ENCODE assay signal across 17 mouse cellular contexts in the genomic region with DNA sequence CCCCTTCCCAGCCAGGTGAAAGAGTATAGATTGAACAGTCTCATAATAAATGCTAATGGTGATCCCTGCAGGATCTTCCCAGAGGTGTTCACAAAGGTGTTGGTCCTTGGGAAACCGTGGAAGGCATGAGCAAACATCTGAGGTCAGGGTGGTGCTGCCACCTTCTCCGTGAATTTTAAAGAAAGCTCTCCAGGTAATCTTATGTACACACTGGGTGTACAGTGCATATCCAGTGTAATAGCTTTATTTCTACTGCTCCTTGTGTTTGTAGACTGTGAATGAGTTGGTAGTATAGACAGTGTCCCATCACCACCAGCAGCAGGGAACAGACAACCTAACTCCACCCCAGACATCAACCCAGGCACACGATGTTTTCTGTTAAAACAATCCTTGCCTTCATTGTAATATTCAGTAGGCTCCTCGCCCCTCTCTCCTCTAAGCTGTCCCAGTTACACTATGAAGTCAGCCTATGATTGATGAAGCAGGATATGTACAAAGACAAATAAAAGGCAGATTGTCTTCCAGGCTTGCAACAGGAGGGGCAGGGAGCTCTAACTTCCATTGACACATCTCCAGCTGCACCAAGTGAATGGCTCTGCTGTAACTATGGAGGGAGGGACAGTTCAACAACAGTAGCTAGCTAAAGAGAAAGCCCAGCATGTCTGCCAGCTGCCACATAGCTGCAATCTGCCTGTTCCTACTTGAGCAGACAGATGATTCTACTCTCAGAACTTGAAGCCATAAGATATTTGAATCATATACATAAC. TPM values are rescaled to one million over a fixed set of nuclear protein-coding genes. Genes with fewer than 3 reads are reported as not detected.
DNase-seq lines count a peak whose midpoint lies in the region; ATAC-seq and TF ChIP-seq lines count a peak whose summit lies in the region.
"Had no signal": no experiment of that assay in that cellular context is flagged by ENCODE, and none has a peak within 500 bp of the region (broad histone marks: within the 10 kb centered on the region; RNA-seq: fewer than 3 reads in every experiment).

No protein-coding gene starts in this region.

- DNase-seq in intestine, embryonic 14.5 days (ENCODE audit: low spot score), result no peak
- peak; percentile 42 for DNase-seq in retina, postnatal 1 day
- no peak for DNase-seq in retina, embryonic 14.5 days (ENCODE audit: low spot score)
- DNase-seq in layer of hippocampus, postnatal 10 days (ENCODE audit: low spot score in 2 of 2), result peak; percentile 32
- DNase-seq in adipocyte (ENCODE audit: low spot score), result no peak
- DNase-seq: cerebellum, adult 8-10 months; heart, adult 11 months; kidney, adult 9 months; liver, postnatal 0 days; right cerebral cortex, postnatal 25 days had no signal

- no peaks in the 10 kb centered on the region for H3K27me3 ChIP-seq in intestine, embryonic 14.5 days (replicated peaks; ENCODE audit: control insufficient read depth, insufficient read depth, low read length)
- H3K27me3 ChIP-seq in intestine, postnatal 0 days (replicated peaks; ENCODE audit: control insufficient read depth, insufficient read depth, low read length), result no peaks in the 10 kb centered on the region
- no peaks in the 10 kb centered on the region for H3K27me3 ChIP-seq in hindbrain, embryonic 15.5 days
- H3K27me3 ChIP-seq: CH12.LX; limb, embryonic 12.5 days; midbrain, embryonic 15.5 days; neural tube, embryonic 13.5 days had no signal

- no peak for TF ChIP-seq CTCF in intestine, postnatal 0 days (IDR thresholded peaks at IDR 0.05; ENCODE audit: low read depth)

- no peaks in the 10 kb centered on the region for H3K4me1 ChIP-seq in intestine, embryonic 14.5 days (replicated peaks; ENCODE audit: control insufficient read depth, insufficient read depth, low read length)
- no peaks in the 10 kb centered on the region for H3K4me1 ChIP-seq in intestine, postnatal 0 days (replicated peaks; ENCODE audit: control insufficient read depth, insufficient read depth, low read length)
- H3K4me1 ChIP-seq in hindbrain, embryonic 15.5 days (replicated peaks), result no peaks in the 10 kb centered on the region
- H3K4me1 ChIP-seq: limb, embryonic 12.5 days; midbrain, embryonic 15.5 days; neural tube, embryonic 13.5 days had no signal

- no peaks in the 10 kb centered on the region for H3K9me3 ChIP-seq in intestine, embryonic 14.5 days (ENCODE audit: control insufficient read depth, low read length)
- H3K9me3 ChIP-seq in intestine, postnatal 0 days (ENCODE audit: control insufficient read depth), result no peaks in the 10 kb centered on the region
- H3K9me3 ChIP-seq in hindbrain, embryonic 15.5 days, result no peaks in the 10 kb centered on the region
- H3K9me3 ChIP-seq: limb, embryonic 12.5 days; midbrain, embryonic 15.5 days; neural tube, embryonic 13.5 days had no signal

- no peaks in the 10 kb centered on the region for H3K36me3 ChIP-seq in intestine, embryonic 14.5 days (ENCODE audit: control insufficient read depth, insufficient read depth, low read length)
- no peaks in the 10 kb centered on the region for H3K36me3 ChIP-seq in intestine, postnatal 0 days (ENCODE audit: control insufficient read depth, insufficient read depth)
- H3K36me3 ChIP-seq in hindbrain, embryonic 15.5 days, result no peaks in the 10 kb centered on the region
- H3K36me3 ChIP-seq: limb, embryonic 12.5 days; midbrain, embryonic 15.5 days; neural tube, embryonic 13.5 days had no signal

- WGBS in intestine, embryonic 14.5 days, result 45% methylated on average over 4 of the region's 4 CpGs
- 30% methylated on average over 4 of the region's 4 CpGs for WGBS in intestine, postnatal 0 days
- 55% methylated on average over 4 of the region's 4 CpGs for WGBS in hindbrain, embryonic 15.5 days

- no peak overlapping the region for H3K4me2 ChIP-seq in intestine, embryonic 14.5 days (ENCODE audit: low read length)
- H3K4me2 ChIP-seq in intestine, postnatal 0 days (replicated peaks; ENCODE audit: low read depth), result no peak overlapping the region
- H3K4me2 ChIP-seq in hindbrain, embryonic 15.5 days, result no peak overlapping the region
- H3K4me2 ChIP-seq: limb, embryonic 12.5 days; midbrain, embryonic 15.5 days; neural tube, embryonic 13.5 days had no signal

- no peak overlapping the region for H3K9ac ChIP-seq in intestine, embryonic 14.5 days (ENCODE audit: low read length)
- H3K9ac ChIP-seq in intestine, postnatal 0 days (ENCODE audit: low read depth, low read length), result no peak overlapping the region
- H3K9ac ChIP-seq in hindbrain, embryonic 15.5 days, result no peak overlapping the region
- H3K9ac ChIP-seq: limb, embryonic 12.5 days; liver, postnatal 0 days; midbrain, embryonic 15.5 days; neural tube, embryonic 13.5 days had no signal

- 0 out of 2 replicates have a peak, but pooled peaks have one; percentile 53 for ATAC-seq in intestine, embryonic 14.5 days (replicated peaks; ENCODE audit: low FRiP score, low TSS enrichment, low read depth)
- no peak for ATAC-seq in intestine, postnatal 0 days
- peak; percentile 63 for ATAC-seq in hindbrain, embryonic 15.5 days (ENCODE audit: low FRiP score, low read depth)
- no peak for ATAC-seq in inflammation-experienced regulatory T-cells, adult 6 months
- ATAC-seq: liver, postnatal 0 days; midbrain, embryonic 15.5 days had no signal

- H3K27ac ChIP-seq in intestine, embryonic 14.5 days (ENCODE audit: low read depth), result no peak overlapping the region
- no peak overlapping the region for H3K27ac ChIP-seq in intestine, postnatal 0 days (ENCODE audit: low read depth, low read length)
- no peak overlapping the region for H3K27ac ChIP-seq in hindbrain, embryonic 15.5 days (replicated peaks)
- H3K27ac ChIP-seq: limb, embryonic 12.5 days; midbrain, embryonic 15.5 days; neural tube, embryonic 13.5 days had no signal

- no peak overlapping the region for H3K4me3 ChIP-seq in intestine, embryonic 14.5 days (ENCODE audit: low read depth, low read length)
- no peak overlapping the region for H3K4me3 ChIP-seq in intestine, postnatal 0 days (ENCODE audit: low read depth, low read length)
- no peak overlapping the region for H3K4me3 ChIP-seq in hindbrain, embryonic 15.5 days
- H3K4me3 ChIP-seq: limb, embryonic 12.5 days; midbrain, embryonic 15.5 days; neural tube, embryonic 13.5 days had no signal

RNA-seq across cellular contexts. Expression of a gene that starts 30.5 kb away (rescaled TPM):
- polyA plus RNA-seq in intestine, embryonic 14.5 days (2014; fragmentation: Nextera tagmentation; extraction: Ambion mirVana), result 0.26 TPM in 1 of 2 replicates, not detected in the other
- 0.18 and 0.52 TPM in 2 replicates for polyA plus RNA-seq in intestine, postnatal 0 days (2015; fragmentation: Nextera tagmentation; extraction: Ambion mirVana)
- not detected in 2 replicates for polyA plus RNA-seq in hindbrain, embryonic 15.5 days (2015; fragmentation: Nextera tagmentation; extraction: Ambion mirVana)
- not detected for total RNA-seq in layer of hippocampus, postnatal 10 days (2021)
- polyA plus RNA-seq in inflammation-experienced regulatory T-cells, adult 6 months (2017; shearing (Covaris generic)), result not detected
- total RNA-seq: CH12.LX had no signal
- polyA plus RNA-seq: midbrain, embryonic 15.5 days had no signal

Comparison
In these comparisons a context has a peak if more than half of its experiments do, and no peak if none do; other contexts are left out.
1. ATAC-seq: peak in intestine, embryonic 14.5 days (single experiment) and hindbrain, embryonic 15.5 days (single experiment); none in intestine, postnatal 0 days (single experiment) and inflammation-experienced regulatory T-cells, adult 6 months (single experiment).
2. DNase-seq: peak in retina, postnatal 1 day (single experiment) and layer of hippocampus, postnatal 10 days (2 of 2); none in intestine, embryonic 14.5 days (single experiment), retina, embryonic 14.5 days (single experiment) and adipocyte (single experiment).